Mouse (Mus musculus) intestine, embryonic 14.5 days (tissue): ENCODE results near the gene Slc38a11. TPM values are rescaled to one million over a fixed set of nuclear protein-coding genes. Genes with fewer than 3 reads are reported as not detected.

Experiments used
- ATAC-seq: fragments of 200-750 bp; cut with Nextera tagmentation; replicated peaks from 2 replicates; pipeline ENCODE4 v1.8.0; 2017; ENCODE audit warnings: low read depth, moderate number of reproducible peaks, moderate TSS enrichment, moderate library complexity; ENCODE audit not compliant: low FRiP score, low TSS enrichment
- DNase-seq: peaks from one replicate; pipeline ENCODE4 v3.0.0-alpha.2; 2018; ENCODE audit warnings: low spot score
- H3K27ac ChIP-seq: fragments of 300-500 bp; sonication (generic); 2 replicates; pipeline ENCODE4 v1.5.1; 2014; ENCODE audit warnings: low read depth, mild to moderate bottlenecking, control low read depth
- H3K27me3 ChIP-seq: fragments of 300-500 bp; sonication (generic); replicated peaks from 2 replicates; pipeline ENCODE4 v1.6.1; 2014; ENCODE audit warnings: low read length, control low read depth; ENCODE audit not compliant: control insufficient read depth, insufficient read depth
- H3K36me3 ChIP-seq: fragments of 300-500 bp; sonication (generic); 2 replicates; pipeline ENCODE4 v1.6.1; 2014; ENCODE audit warnings: low read length, control low read depth; ENCODE audit not compliant: control insufficient read depth, insufficient read depth
- H3K4me1 ChIP-seq: fragments of 300-500 bp; sonication (generic); replicated peaks from 2 replicates; pipeline ENCODE4 v1.6.1; 2014; ENCODE audit warnings: low read length, control low read depth, mixed read lengths; ENCODE audit not compliant: control insufficient read depth, insufficient read depth
- H3K4me2 ChIP-seq: fragments of 300-500 bp; sonication (generic); 2 replicates; pipeline ENCODE4 v1.6.1; 2014; ENCODE audit warnings: low read length
- H3K4me3 ChIP-seq: fragments of 300-500 bp; sonication (generic); 2 replicates; pipeline ENCODE4 v1.5.1; 2014; ENCODE audit warnings: low read depth, low read length, control low read depth, mixed read lengths
- H3K9ac ChIP-seq: fragments of 300-500 bp; sonication (generic); 2 replicates; pipeline ENCODE4 v1.6.1; 2014; ENCODE audit warnings: mild to moderate bottlenecking, low read length
- H3K9me3 ChIP-seq: fragments of 300-500 bp; sonication (generic); 2 replicates; pipeline ENCODE4 v1.6.1; 2016; ENCODE audit warnings: low read length, control low read depth; ENCODE audit not compliant: control insufficient read depth
- WGBS: fragments of 180-500 bp; shearing (Covaris S2); extraction: QIAGEN DNeasy Blood & Tissue Kit; methylation state at CpG from one replicate; pipeline ENCODE4 v1.1.7; 2014; 5-methylcytosine and 5-hydroxymethylcytosine counted together
- polyA plus RNA-seq: library from polyadenylated mRNA; unstranded; fragments of >200 nt; fragmentation: Nextera tagmentation; extraction: Ambion mirVana; gene quantifications from 2 replicates; pipeline ENCODE4 v1.2.1, GENCODE M21; 2014

The Slc38a11 gene
- polyA plus RNA-seq, 1 experiment from 2014 or later = not detected

DNA sequence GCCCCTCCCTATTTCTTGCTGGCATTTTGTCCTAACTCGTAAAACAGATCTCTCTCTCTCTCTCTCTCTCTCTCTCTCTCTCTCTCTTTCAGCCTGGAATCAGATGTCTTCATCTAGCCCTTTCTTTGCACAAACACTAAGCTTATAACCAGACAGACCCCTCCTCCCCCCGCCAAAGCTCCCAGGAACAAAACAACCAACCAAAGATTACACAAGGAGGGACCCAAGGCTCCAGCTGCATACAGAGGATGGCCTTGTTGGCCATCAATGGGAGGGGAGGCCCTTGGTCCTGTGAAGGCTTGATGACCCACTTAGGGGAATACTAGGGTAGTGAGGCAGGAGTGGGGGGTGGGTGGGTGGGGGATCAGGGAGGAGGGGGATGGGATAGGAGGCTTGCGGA, 52.6 kb downstream of the Slc38a11 start:
- Histone ChIP-seq H3K4me2 (no peak overlapping the region), H3K4me3 (no peak overlapping the region), H3K4me1 (no peaks in the 10 kb centered on the region), H3K36me3 (no peaks in the 10 kb centered on the region), H3K27ac (no peak overlapping the region), H3K9me3 (no peaks in the 10 kb centered on the region), H3K27me3 (no peaks in the 10 kb centered on the region), H3K9ac (no peak overlapping the region)
- DNase-seq (no peak), ATAC-seq (no peak)
- 71% methylated on average over 3 of the region's 3 CpGs for WGBS

DNA sequence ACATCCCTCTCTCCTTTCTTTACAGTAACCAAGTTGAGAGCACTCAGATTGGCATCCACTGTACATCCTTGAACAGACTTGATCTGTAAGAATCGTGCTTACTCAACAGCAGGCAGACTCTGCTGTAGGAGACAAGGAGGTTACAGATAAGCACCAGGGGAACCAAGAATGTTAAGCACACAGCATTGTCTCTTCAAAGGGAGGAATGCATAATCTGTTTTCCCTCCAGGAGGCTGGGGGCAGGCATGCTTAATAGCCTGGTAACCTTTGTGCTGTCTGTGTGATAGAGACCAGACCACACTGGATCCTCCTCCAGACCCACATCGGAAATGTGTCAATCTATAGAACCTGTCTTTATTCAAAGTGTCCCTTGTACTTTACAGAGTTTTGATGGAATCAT, 67.3 kb downstream of the Slc38a11 start:
- DNase-seq (no peak), ATAC-seq (no peak)
- H3K36me3 ChIP-seq = no peaks in the 10 kb centered on the region
- H3K27ac ChIP-seq = no peak overlapping the region
- H3K4me2 ChIP-seq = no peak overlapping the region
- no peaks in the 10 kb centered on the region; the same call in 1 of the 2 replicates for H3K4me1 ChIP-seq
- H3K9me3 ChIP-seq = no peaks in the 10 kb centered on the region
- no peak overlapping the region for H3K4me3 ChIP-seq
- no peak overlapping the region for H3K9ac ChIP-seq
- WGBS = 12% methylated on average over 2 of the region's 2 CpGs
- H3K27me3 ChIP-seq = no peaks in the 10 kb centered on the region

DNA sequence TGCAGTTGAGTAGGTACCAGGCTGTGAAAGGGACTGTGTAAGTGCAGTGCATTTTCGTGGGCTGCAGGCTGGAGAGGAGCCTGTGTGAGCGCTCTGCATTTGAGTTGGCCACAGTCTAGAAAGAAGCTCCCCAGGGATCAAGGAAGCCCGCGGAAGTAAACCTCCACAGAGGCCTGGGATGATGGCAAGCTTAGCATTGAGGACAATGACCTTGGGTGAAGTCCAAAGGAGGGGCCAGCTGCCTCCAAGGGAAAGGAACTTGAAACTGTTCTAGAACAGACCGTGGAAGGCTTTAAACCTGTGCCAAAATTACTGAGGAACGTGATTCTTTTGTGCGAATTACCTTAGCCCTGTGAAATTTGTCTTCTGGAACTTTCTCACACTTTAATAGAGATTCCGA, 69.7 kb downstream of the Slc38a11 start:
- H3K9ac ChIP-seq = no peak overlapping the region
- H3K9me3 ChIP-seq = no peaks in the 10 kb centered on the region
- H3K4me1 ChIP-seq = no peaks in the 10 kb centered on the region; the same call in 1 of the 2 replicates
- no peak for ATAC-seq
- no peak overlapping the region for H3K27ac ChIP-seq
- H3K36me3 ChIP-seq = no peaks in the 10 kb centered on the region
- DNase-seq = no peak
- no peak overlapping the region for H3K4me3 ChIP-seq
- H3K27me3 ChIP-seq = no peaks in the 10 kb centered on the region
- WGBS = 73% methylated on average over 8 of the region's 8 CpGs
- no peak overlapping the region for H3K4me2 ChIP-seq

- Histone ChIP-seq H3K9me3 (no peaks in the 10 kb centered on the region), H3K9ac (no peak overlapping the region), H3K4me2 (no peak overlapping the region), H3K27ac (no peak overlapping the region), H3K36me3 (no peaks in the 10 kb centered on the region), H3K4me3 (no peak overlapping the region), H3K4me1 (no peaks in the 10 kb centered on the region; the same call in 1 of the 2 replicates), H3K27me3 (no peaks in the 10 kb centered on the region)
- 87% methylated on average over 8 of the region's 8 CpGs for WGBS
- no peak for DNase-seq
- no peak for ATAC-seq
Observed at GRCm38 (mm10) chr2:65293411-65293810, 70.4 kb downstream of the Slc38a11 start.

GRCm38 (mm10) chr2:65289721-65290120, 74.1 kb downstream of the Slc38a11 start:
- H3K27me3 ChIP-seq = no peaks in the 10 kb centered on the region
- H3K9me3 ChIP-seq = no peaks in the 10 kb centered on the region
- DNase-seq (no peak), ATAC-seq (no peak)
- H3K36me3 ChIP-seq = no peaks in the 10 kb centered on the region
- no peak overlapping the region for H3K4me2 ChIP-seq
- no peak overlapping the region for H3K27ac ChIP-seq
- H3K4me3 ChIP-seq = no peak overlapping the region
- 84% methylated on average over 4 of the region's 4 CpGs for WGBS
- no peak overlapping the region for H3K9ac ChIP-seq
- peaks cover under 1% of the 10 kb centered on the region; the same call in 1 of the 2 replicates for H3K4me1 ChIP-seq

GRCm38 (mm10) chr2:65288696-65289095, 75.1 kb downstream of the Slc38a11 start:
- no peak for ATAC-seq
- H3K4me1 ChIP-seq = peaks cover 2% of the 10 kb centered on the region; the same call in 1 of the 2 replicates
- H3K9me3 ChIP-seq = no peaks in the 10 kb centered on the region
- DNase-seq = no peak
- H3K27ac ChIP-seq = no peak overlapping the region
- H3K9ac ChIP-seq = no peak overlapping the region
- H3K4me3 ChIP-seq = no peak overlapping the region
- no peaks in the 10 kb centered on the region for H3K27me3 ChIP-seq
- 68% methylated on average over 1 of the region's 1 CpGs for WGBS
- no peak overlapping the region for H3K4me2 ChIP-seq
- H3K36me3 ChIP-seq = no peaks in the 10 kb centered on the region

DNA sequence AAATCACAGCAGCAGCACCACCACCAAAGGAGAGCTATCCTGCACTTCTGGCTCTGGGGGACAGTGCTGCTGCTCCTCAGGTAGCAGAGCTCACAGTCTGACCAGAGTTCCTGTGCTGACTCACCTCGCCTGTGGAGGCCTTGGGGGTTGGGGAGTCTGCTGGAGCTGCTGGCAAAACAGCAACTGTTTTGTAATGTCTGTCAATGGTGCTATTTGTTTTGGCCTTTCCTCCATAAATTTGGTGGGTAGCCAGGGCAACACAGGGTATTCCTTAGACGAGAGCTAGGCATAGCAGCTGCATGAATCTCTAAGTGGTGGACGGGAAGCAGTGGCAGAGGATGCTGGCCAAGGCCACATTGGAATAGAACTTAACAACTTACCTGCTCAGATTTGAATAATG, 78.5 kb downstream of the Slc38a11 start:
- Histone ChIP-seq H3K36me3 (no peaks in the 10 kb centered on the region), H3K4me2 (no peak overlapping the region), H3K4me3 (no peak overlapping the region), H3K9me3 (no peaks in the 10 kb centered on the region), H3K9ac (no peak overlapping the region), H3K27ac (no peak overlapping the region), H3K4me1 (peaks cover 2% of the 10 kb centered on the region; the same call in 1 of the 2 replicates), H3K27me3 (no peaks in the 10 kb centered on the region)
- DNase-seq (no peak), ATAC-seq (no peak)
- 61% methylated on average over 3 of the region's 3 CpGs for WGBS

DNA sequence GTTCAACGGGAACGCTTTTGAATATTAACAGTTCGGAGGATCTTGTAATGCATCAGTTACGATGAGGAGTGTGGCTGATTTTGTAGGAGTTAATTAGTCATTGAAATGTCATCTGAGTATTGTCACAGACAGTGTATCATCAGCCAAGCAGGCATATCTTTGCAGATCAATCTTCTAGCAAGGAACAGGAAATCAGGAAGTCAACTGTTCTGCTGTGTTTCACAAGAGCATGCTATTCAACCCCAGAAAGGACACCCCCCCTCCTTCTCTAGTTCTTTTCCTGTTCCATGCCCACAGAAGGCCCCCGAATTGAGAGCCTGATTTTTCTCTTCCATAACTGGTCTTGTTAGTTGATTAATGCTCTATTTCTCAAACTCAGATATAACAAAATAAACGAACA, 80.9 kb downstream of the Slc38a11 start:
- no peaks in the 10 kb centered on the region for H3K27me3 ChIP-seq
- DNase-seq (no peak), ATAC-seq (no peak)
- no peak overlapping the region for H3K27ac ChIP-seq
- no peak overlapping the region for H3K4me3 ChIP-seq
- no peaks in the 10 kb centered on the region for H3K36me3 ChIP-seq
- peaks cover 8% of the 10 kb centered on the region for H3K4me1 ChIP-seq
- no peak overlapping the region for H3K9ac ChIP-seq
- 88% methylated on average over 6 of the region's 6 CpGs for WGBS
- H3K4me2 ChIP-seq = no peak overlapping the region
- H3K9me3 ChIP-seq = no peaks in the 10 kb centered on the region

GRCm38 (mm10) chr2:65279029-65279690, 84.7 kb downstream of the Slc38a11 start:
- WGBS = 17% methylated on average over 4 of the region's 4 CpGs
- Histone ChIP-seq H3K27ac (no peak overlapping the region), H3K4me3 (no peak overlapping the region)

More at GRCm38 (mm10) chr2:65279029-65279690, 84.7 kb downstream of the Slc38a11 start:
- Histone ChIP-seq H3K27me3 (no peaks in the 10 kb centered on the region), H3K9me3 (no peaks in the 10 kb centered on the region), H3K9ac (no peak overlapping the region), H3K36me3 (no peaks in the 10 kb centered on the region), H3K4me2 (peak overlapping the region; percentile 28; the same call in 1 of the 2 replicates), H3K4me1 (peaks cover 5% of the 10 kb centered on the region)
- ATAC-seq = no peak
- DNase-seq = peak; percentile 51
